Mouse (Mus musculus): Measurements from ENCODE around the gene Tram2. TPM values are rescaled to one million over a fixed set of nuclear protein-coding genes. Genes with fewer than 3 reads are reported as not detected.
A peak's percentile ranks its signal among the peaks of the same experiment; 100 is the strongest.

Tram2 gene
- total and polyA plus RNA-seq, 2 experiments, result 2.5 to 4.1 TPM

DNA sequence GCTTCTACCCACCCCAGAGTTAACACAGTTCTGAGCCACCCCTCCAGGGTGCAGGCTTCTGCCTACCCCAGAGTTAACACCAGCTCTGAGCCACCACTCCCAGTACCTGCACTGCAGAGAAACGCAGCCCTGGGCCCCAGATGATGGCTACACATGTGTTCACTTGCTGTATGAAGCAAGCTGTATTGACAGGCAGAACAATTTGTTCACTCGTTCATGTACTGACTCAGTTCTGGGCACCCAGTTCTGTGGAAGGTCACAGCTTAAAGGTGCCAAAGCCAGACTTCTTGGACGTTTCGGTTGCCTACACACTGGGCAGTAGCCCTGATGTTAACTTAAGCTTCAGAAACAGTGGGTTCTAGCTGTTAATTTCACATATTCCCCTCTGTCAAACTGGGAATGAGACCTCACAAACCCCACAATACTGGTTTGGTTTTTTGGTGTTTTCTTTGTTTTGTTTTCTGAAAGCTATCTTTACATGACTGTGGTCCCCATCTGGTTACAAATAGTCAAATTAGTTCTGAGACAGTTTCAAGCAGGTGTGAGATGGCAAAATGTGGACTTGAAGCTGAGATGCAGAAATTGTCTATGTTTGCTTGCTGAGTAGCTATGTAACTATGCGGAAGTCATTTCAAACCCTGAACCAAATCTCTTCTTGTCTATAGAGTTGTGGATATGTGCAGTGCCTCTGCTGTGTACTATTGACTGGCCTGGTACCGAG lies 41.0 kb downstream of the Tram2 start:
- H3K27ac ChIP-seq (replicated peaks; ENCODE audit: insufficient read depth, low read depth, low read length), result no peak overlapping the region
- no peaks in the 10 kb centered on the region for H3K27me3 ChIP-seq (ENCODE audit: control insufficient read depth, insufficient read depth, low read length)
- no peak overlapping the region for H3K9ac ChIP-seq (ENCODE audit: low read depth, low read length)
- 49% methylated on average over 6 of the region's 6 CpGs for whole genome bisulfite sequencing
- H3K79me2 ChIP-seq (ENCODE audit: control insufficient read depth, insufficient read depth, low read length), result no peaks in the 10 kb centered on the region
- peaks cover 2% of the 10 kb centered on the region; the same call in 1 of the 2 replicates for H3K4me1 ChIP-seq (ENCODE audit: control insufficient read depth, insufficient read depth, low read length)
- DNase-seq (ENCODE audit: extremely low read depth, low read depth, low spot score), result peak; percentile 68
- TF ChIP-seq POLR2A (IDR thresholded peaks at IDR 0.05; ENCODE audit: extremely low read depth, insufficient read depth, low read length) (no peak), CTCF (IDR thresholded peaks at IDR 0.05; ENCODE audit: low read depth, low read length) (no peak)
- peaks cover 3% of the 10 kb centered on the region; the same call in 1 of the 2 replicates for H3K36me3 ChIP-seq (ENCODE audit: control insufficient read depth, insufficient read depth, low read length)
- H3K4me3 ChIP-seq (ENCODE audit: insufficient read depth, low read depth, low read length), result no peak overlapping the region

DNA sequence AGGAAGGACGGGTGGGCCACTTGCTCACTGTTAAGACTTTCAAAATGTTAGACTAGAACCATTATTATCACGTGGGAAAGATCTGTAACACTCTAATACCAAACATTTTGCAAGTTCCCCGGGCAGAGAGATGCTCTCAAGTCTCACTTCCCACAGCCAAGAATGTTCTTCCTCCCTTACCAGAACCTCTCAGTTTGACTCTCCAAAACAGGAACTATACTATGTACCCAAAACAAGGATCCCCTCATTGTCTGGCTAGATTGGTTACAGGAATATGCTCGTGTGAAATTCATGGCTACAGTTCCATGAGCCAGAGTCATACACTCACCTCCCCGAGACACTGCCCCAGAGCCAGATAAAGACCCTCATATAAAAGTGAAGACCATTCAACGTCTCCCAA lies 43.2 kb downstream of the Tram2 start:
- H3K79me2 ChIP-seq (ENCODE audit: control insufficient read depth, insufficient read depth, low read length), result no peaks in the 10 kb centered on the region
- no peak overlapping the region for H3K27ac ChIP-seq (replicated peaks; ENCODE audit: insufficient read depth, low read depth, low read length)
- no peak for DNase-seq (ENCODE audit: extremely low read depth, low read depth, low spot score)
- H3K4me3 ChIP-seq (ENCODE audit: insufficient read depth, low read depth, low read length), result no peak overlapping the region
- 84% methylated on average over 6 of the region's 6 CpGs for WGBS
- H3K9ac ChIP-seq (ENCODE audit: low read depth, low read length), result no peak overlapping the region
- peaks cover 3% of the 10 kb centered on the region; the same call in 1 of the 2 replicates for H3K36me3 ChIP-seq (ENCODE audit: control insufficient read depth, insufficient read depth, low read length)
- peaks cover 2% of the 10 kb centered on the region; the same call in 1 of the 2 replicates for H3K4me1 ChIP-seq (ENCODE audit: control insufficient read depth, insufficient read depth, low read length)
- H3K27me3 ChIP-seq (ENCODE audit: control insufficient read depth, insufficient read depth, low read length), result no peaks in the 10 kb centered on the region
- no peak for TF ChIP-seq CTCF (IDR thresholded peaks at IDR 0.05; ENCODE audit: low read depth, low read length)
- no peak for TF ChIP-seq POLR2A (IDR thresholded peaks at IDR 0.05; ENCODE audit: extremely low read depth, insufficient read depth, low read length)

DNA sequence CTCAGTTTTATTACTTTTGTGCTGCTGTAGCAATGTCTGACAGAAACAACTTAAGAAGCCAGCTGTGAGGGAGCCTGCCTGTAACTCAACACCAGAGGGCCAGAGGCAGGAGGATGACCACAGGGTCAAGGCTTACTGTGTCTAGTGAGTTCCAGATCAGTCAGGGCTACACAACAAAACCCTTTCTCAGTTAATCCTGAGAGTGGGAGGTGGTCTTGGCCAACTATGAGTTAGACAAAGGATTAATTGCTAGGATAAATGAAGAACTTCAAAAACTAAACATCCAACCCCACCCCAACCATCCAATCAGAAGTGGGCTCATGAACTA lies 45.3 kb downstream of the Tram2 start:
- Histone ChIP-seq H3K36me3 (ENCODE audit: control insufficient read depth, insufficient read depth, low read length) (peaks cover 3% of the 10 kb centered on the region; the same call in 1 of the 2 replicates), H3K4me1 (ENCODE audit: control insufficient read depth, insufficient read depth, low read length) (peaks cover 2% of the 10 kb centered on the region; the same call in 1 of the 2 replicates), H3K9ac (ENCODE audit: low read depth, low read length) (no peak overlapping the region), H3K4me3 (ENCODE audit: insufficient read depth, low read depth, low read length) (no peak overlapping the region), H3K27ac (replicated peaks; ENCODE audit: insufficient read depth, low read depth, low read length) (no peak overlapping the region), H3K79me2 (ENCODE audit: control insufficient read depth, insufficient read depth, low read length) (no peaks in the 10 kb centered on the region), H3K27me3 (ENCODE audit: control insufficient read depth, insufficient read depth, low read length) (no peaks in the 10 kb centered on the region)
- DNase-seq (ENCODE audit: extremely low read depth, low read depth, low spot score), result no peak
- no peak for TF ChIP-seq POLR2A (IDR thresholded peaks at IDR 0.05; ENCODE audit: extremely low read depth, insufficient read depth, low read length)
- TF ChIP-seq CTCF (IDR thresholded peaks at IDR 0.05; ENCODE audit: low read depth, low read length), result no peak

DNA sequence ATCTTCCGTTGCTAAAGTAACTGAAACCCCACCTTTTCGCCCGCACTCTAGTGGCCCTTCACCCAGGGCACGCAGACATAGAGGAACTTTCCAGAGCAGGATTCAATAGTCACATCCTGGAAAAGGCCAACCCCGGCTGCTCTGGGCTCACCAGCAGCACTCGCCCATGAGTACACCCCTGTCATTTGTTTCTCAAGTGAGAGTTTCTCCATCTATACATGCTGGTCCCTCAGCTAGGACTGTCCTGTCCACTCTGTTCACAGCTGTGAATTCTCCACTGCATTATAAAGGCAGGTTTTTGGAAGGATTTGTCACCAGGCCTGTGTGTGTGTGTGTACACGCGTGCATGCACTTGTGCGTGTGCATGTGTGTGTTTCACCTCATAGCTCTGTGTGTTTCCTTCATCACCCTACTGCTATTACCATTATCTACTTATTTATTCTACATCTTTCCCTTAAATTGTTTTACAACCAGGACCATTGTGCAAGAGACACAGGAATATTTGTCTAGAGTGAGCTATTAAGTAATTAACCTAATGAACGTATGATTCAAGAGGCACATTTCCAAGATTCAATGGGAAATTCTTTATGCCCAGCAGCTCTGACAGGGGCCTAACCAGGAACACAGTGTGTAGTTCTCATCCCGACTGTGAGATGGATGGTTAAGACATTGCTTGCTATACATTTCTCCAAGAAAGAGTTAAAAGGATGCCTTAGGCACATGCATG lies 45.8 kb downstream of the Tram2 start:
- H3K4me1 ChIP-seq (ENCODE audit: control insufficient read depth, insufficient read depth, low read length), result peaks cover under 1% of the 10 kb centered on the region; the same call in 1 of the 2 replicates
- 92% methylated on average over 11 of the region's 11 CpGs for WGBS

DNA sequence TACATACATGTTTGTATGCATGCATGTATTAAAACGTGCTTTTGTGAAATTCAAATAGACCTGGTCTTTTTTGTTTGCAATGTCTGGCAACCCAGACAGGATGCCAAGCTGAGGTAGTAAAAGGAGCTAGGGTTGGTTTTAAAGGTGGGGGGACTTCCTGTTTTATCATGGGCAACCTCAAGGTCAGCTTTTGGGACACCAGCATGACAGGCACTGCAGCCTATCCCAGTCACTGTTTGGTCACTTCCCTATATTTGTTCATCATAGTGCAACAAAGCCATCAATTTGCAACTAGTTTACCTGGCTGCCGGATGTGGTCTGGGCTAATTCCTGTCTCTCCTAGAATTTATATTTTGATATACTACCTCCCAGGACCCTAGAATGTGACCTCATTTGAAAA lies 47.4 kb downstream of the Tram2 start:
- Histone ChIP-seq H3K4me3 (ENCODE audit: insufficient read depth, low read depth, low read length) (no peak overlapping the region), H3K27ac (replicated peaks; ENCODE audit: insufficient read depth, low read depth, low read length) (no peak overlapping the region), H3K4me1 (ENCODE audit: control insufficient read depth, insufficient read depth, low read length) (no peaks in the 10 kb centered on the region; the same call in 1 of the 2 replicates), H3K79me2 (ENCODE audit: control insufficient read depth, insufficient read depth, low read length) (no peaks in the 10 kb centered on the region), H3K9ac (ENCODE audit: low read depth, low read length) (no peak overlapping the region), H3K36me3 (ENCODE audit: control insufficient read depth, insufficient read depth, low read length) (peaks cover 3% of the 10 kb centered on the region; the same call in 1 of the 2 replicates), H3K27me3 (ENCODE audit: control insufficient read depth, insufficient read depth, low read length) (no peaks in the 10 kb centered on the region)
- 72% methylated on average over 2 of the region's 2 CpGs for WGBS
- DNase-seq (ENCODE audit: extremely low read depth, low read depth, low spot score), result no peak
- TF ChIP-seq POLR2A (IDR thresholded peaks at IDR 0.05; ENCODE audit: extremely low read depth, insufficient read depth, low read length) (no peak), CTCF (IDR thresholded peaks at IDR 0.05; ENCODE audit: low read depth, low read length) (no peak)

More for the DNA sequence above, 45.8 kb downstream of the Tram2 start:
- no peak overlapping the region for H3K9ac ChIP-seq (ENCODE audit: low read depth, low read length)
- H3K79me2 ChIP-seq (ENCODE audit: control insufficient read depth, insufficient read depth, low read length), result no peaks in the 10 kb centered on the region
- no peaks in the 10 kb centered on the region for H3K27me3 ChIP-seq (ENCODE audit: control insufficient read depth, insufficient read depth, low read length)
- TF ChIP-seq POLR2A (IDR thresholded peaks at IDR 0.05; ENCODE audit: extremely low read depth, insufficient read depth, low read length), result no peak
- TF ChIP-seq CTCF (IDR thresholded peaks at IDR 0.05; ENCODE audit: low read depth, low read length), result no peak
- peaks cover 3% of the 10 kb centered on the region; the same call in 1 of the 2 replicates for H3K36me3 ChIP-seq (ENCODE audit: control insufficient read depth, insufficient read depth, low read length)
- H3K4me3 ChIP-seq (ENCODE audit: insufficient read depth, low read depth, low read length), result no peak overlapping the region
- H3K27ac ChIP-seq (replicated peaks; ENCODE audit: insufficient read depth, low read depth, low read length), result no peak overlapping the region
- DNase-seq (ENCODE audit: extremely low read depth, low read depth, low spot score), result no peak

All from liver, adult 2 months (tissue).